Mouse (Mus musculus): ENCODE results near the gene Aldh4a1. TPM values are rescaled to one million over a fixed set of nuclear protein-coding genes. Genes with fewer than 3 reads are reported as not detected.
A peak's percentile ranks its signal among the peaks of the same experiment; 100 is the strongest.

Gene Aldh4a1
- total RNA-seq, 2 experiments from 2014 or later = 30.3 to 39.8 TPM

- DNase-seq = no peak
These were observed 2.9 kb upstream of the Aldh4a1 start for GRCm38 (mm10) chr4:139619765-139620164.

GRCm38 (mm10) chr4:139623434-139624115, 909 bp downstream of the Aldh4a1 start:
- DNase-seq = no peak

GRCm38 (mm10) chr4:139624116-139624489, 1.4 kb downstream of the Aldh4a1 start:
- DNase-seq = no peak

- DNase-seq = no peak
These were observed 2.0 kb downstream of the Aldh4a1 start for GRCm38 (mm10) chr4:139624706-139625105.

- DNase-seq = no peak
These were observed 4.7 kb downstream of the Aldh4a1 start for GRCm38 (mm10) chr4:139627361-139627760.

GRCm38 (mm10) chr4:139630171-139630570, 7.5 kb downstream of the Aldh4a1 start:
- no peak for DNase-seq

GRCm38 (mm10) chr4:139631141-139631540, 8.5 kb downstream of the Aldh4a1 start:
- DNase-seq = no peak

- DNase-seq = no peak
These were observed 9.0 kb downstream of the Aldh4a1 start for GRCm38 (mm10) chr4:139631569-139632253.

- DNase-seq = no peak
These were observed 9.6 kb downstream of the Aldh4a1 start for GRCm38 (mm10) chr4:139632254-139632580.

GRCm38 (mm10) chr4:139636373-139636772, 13.7 kb downstream of the Aldh4a1 start:
- peak; percentile 82 for DNase-seq

GRCm38 (mm10) chr4:139637847-139638246, 15.2 kb downstream of the Aldh4a1 start:
- DNase-seq = no peak

- no peak for DNase-seq
These were observed 15.7 kb downstream of the Aldh4a1 start for GRCm38 (mm10) chr4:139638356-139638755.

- DNase-seq = no peak
These were observed 17.1 kb downstream of the Aldh4a1 start for GRCm38 (mm10) chr4:139639801-139640200.

- DNase-seq = no peak
These were observed 17.7 kb downstream of the Aldh4a1 start for GRCm38 (mm10) chr4:139640333-139640732.

GRCm38 (mm10) chr4:139640775-139641174, 18.1 kb downstream of the Aldh4a1 start:
- DNase-seq = no peak

GRCm38 (mm10) chr4:139641829-139642425, 19.3 kb downstream of the Aldh4a1 start:
- peak; percentile 26 for DNase-seq

- peak; percentile 89 for DNase-seq
These were observed 21.3 kb downstream of the Aldh4a1 start for GRCm38 (mm10) chr4:139643972-139644371.

- no peak for DNase-seq
These were observed 24.2 kb downstream of the Aldh4a1 start for GRCm38 (mm10) chr4:139646916-139647315.

GRCm38 (mm10) chr4:139650086-139650743, 27.5 kb downstream of the Aldh4a1 start:
- DNase-seq = no peak

GRCm38 (mm10) chr4:139650907-139651306, 28.2 kb downstream of the Aldh4a1 start:
- no peak for DNase-seq

GRCm38 (mm10) chr4:139653238-139653637, 30.6 kb downstream of the Aldh4a1 start, which contains the start of gene Tas1r2:
Gene Tas1r2, plus strand, starts transcription at chr4:139653538.
- no peak for DNase-seq

GRCm38 (mm10) chr4:139661897-139662296, 39.2 kb downstream of the Aldh4a1 start:
- no peak for DNase-seq

GRCm38 (mm10) chr4:139667632-139668031, 45.0 kb downstream of the Aldh4a1 start:
- DNase-seq = no peak

Data from gastrocnemius, postnatal 10 days (tissue).